Comparison of ENCODE assay signal across 13 mouse cellular contexts in the genomic region with DNA sequence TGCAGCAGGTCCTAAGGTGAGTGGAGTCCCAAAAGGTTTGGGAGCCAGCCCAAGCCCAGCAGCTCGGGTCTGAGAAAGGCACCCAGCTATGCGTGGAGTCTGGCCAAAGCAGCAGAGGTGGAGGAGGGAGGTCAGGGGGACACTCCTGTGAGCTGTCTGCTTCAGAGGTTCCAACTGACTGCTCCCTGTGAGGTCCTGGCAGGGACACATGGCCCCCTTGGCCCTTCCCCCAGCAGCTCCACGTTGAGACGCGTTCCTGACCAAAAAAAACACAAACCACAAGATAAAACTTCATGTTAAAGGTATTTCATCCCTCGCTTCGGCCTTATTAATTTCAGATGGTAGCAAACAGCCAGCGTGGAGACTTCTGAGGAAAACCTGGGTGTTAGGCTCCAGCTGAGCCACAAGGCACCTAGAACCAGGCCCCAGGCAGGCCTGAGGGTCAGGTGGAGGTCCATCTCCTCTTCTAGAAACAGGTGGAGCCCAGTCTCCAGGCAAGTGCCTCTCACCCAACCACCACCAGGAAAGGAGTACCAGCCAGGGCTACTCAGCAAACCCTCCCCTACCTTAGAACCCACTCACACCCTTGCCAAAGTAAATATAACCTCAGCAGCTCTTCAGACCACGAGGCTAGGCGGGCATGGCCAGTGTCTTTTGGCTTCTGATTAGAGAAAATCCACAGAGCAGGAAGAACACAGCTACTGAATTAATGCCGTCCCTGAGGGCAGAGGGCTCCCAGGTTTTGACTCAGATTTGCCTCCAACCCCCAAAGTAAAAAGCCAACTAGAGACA.
DNase-seq lines count a peak whose midpoint lies in the region; ATAC-seq and TF ChIP-seq lines count a peak whose summit lies in the region.
"Had no signal": no experiment of that assay in that cellular context is flagged by ENCODE, and none has a peak within 500 bp of the region (broad histone marks: within the 10 kb centered on the region; RNA-seq: fewer than 3 reads in every experiment).

No protein-coding gene starts in this region.

- H3K4me1 ChIP-seq in heart, embryonic 13.5 days: peaks cover 48% of the 10 kb centered on the region
- peaks cover 25% of the 10 kb centered on the region for H3K4me1 ChIP-seq in embryonic fibroblast, embryonic 13.5 days (ENCODE audit: control insufficient read depth, insufficient read depth, low read length)
- H3K4me1 ChIP-seq: forebrain, embryonic 12.5 days had no signal

- DNase-seq in heart, adult 9 months (ENCODE audit: low spot score in 2 of 2): no peak
- peak; percentile 28 to 65 for DNase-seq in kidney, postnatal 25 days
- peak; percentile 70 for DNase-seq in lung, postnatal 25 days (ENCODE audit: low spot score)
- no peak for DNase-seq in cerebellum, adult 18-20 months
- DNase-seq in gastrocnemius, adult 18-20 months (ENCODE audit: low spot score): no peak
- DNase-seq: cerebellum, adult 11-12 months; layer of hippocampus, adult 9-11 months had no signal

- H3K36me3 ChIP-seq in heart, embryonic 13.5 days: no peaks in the 10 kb centered on the region
- H3K36me3 ChIP-seq: forebrain, embryonic 12.5 days; stomach, embryonic 15.5 days had no signal

- H3K4me2 ChIP-seq in heart, embryonic 13.5 days: no peak overlapping the region
- H3K4me2 ChIP-seq: forebrain, embryonic 12.5 days; stomach, embryonic 15.5 days had no signal

- H3K27me3 ChIP-seq in heart, embryonic 13.5 days (replicated peaks): peaks cover 9% of the 10 kb centered on the region; the same call in 1 of the 2 replicates
- H3K27me3 ChIP-seq: forebrain, embryonic 12.5 days; stomach, embryonic 15.5 days had no signal

- H3K9ac ChIP-seq in heart, embryonic 13.5 days: 0 out of 2 replicates have a peak overlapping the region, but pooled peaks have one; percentile 33
- H3K9ac ChIP-seq: forebrain, embryonic 12.5 days; stomach, embryonic 15.5 days had no signal

- H3K4me3 ChIP-seq in heart, embryonic 13.5 days: no peak overlapping the region
- no peak overlapping the region for H3K4me3 ChIP-seq in embryonic fibroblast, embryonic 13.5 days (ENCODE audit: insufficient read depth, low read length)
- H3K4me3 ChIP-seq: forebrain, embryonic 12.5 days; myocyte; stomach, embryonic 15.5 days had no signal

- WGBS in heart, embryonic 13.5 days: 56% methylated on average over 11 of the region's 11 CpGs

- no peaks in the 10 kb centered on the region for H3K9me3 ChIP-seq in heart, embryonic 13.5 days
- H3K9me3 ChIP-seq: forebrain, embryonic 12.5 days; stomach, embryonic 15.5 days had no signal

- no peak for TF ChIP-seq CTCF in embryonic fibroblast, embryonic 13.5 days (IDR thresholded peaks at IDR 0.05; ENCODE audit: borderline replicate concordance, insufficient read depth, low read length)

- no peak for TF ChIP-seq POLR2A in embryonic fibroblast, embryonic 13.5 days (IDR thresholded peaks at IDR 0.05; ENCODE audit: low read depth, low read length)

- peak overlapping the region; percentile 36 for H3K27ac ChIP-seq in heart, embryonic 13.5 days (replicated peaks)
- H3K27ac ChIP-seq in embryonic fibroblast, embryonic 13.5 days (ENCODE audit: insufficient read depth, low read length): peak overlapping the region; percentile 84
- H3K27ac ChIP-seq: forebrain, embryonic 12.5 days; stomach, embryonic 15.5 days had no signal

- ATAC-seq in heart, embryonic 13.5 days (ENCODE audit: extremely low read depth, insufficient number of reproducible peaks, low FRiP score, low TSS enrichment): no peak
- ATAC-seq in granulocyte monocyte progenitor cell, adult 5-6 weeks (replicated peaks; ENCODE audit: poor library complexity, severe bottlenecking): no peak

Comparison
In these comparisons a context has a peak if more than half of its experiments do, and no peak if none do; other contexts are left out.
1. DNase-seq: peak in kidney, postnatal 25 days (2 of 2) and lung, postnatal 25 days (single experiment); none in heart, adult 9 months (0 of 2), cerebellum, adult 18-20 months (0 of 2) and gastrocnemius, adult 18-20 months (single experiment).